Mouse (Mus musculus) hindbrain, embryonic 13.5 days (tissue): Measurements from ENCODE around the gene Gm20458. TPM values are rescaled to one million over a fixed set of nuclear protein-coding genes. Genes with fewer than 3 reads are reported as not detected.

Source experiments
- ATAC-seq: fragments of 200-750 bp; cut with Nextera tagmentation; 2 replicates; pipeline ENCODE4 v1.8.0; 2017; ENCODE audit warnings: moderate TSS enrichment; ENCODE audit not compliant: low FRiP score
- H3K27ac ChIP-seq: fragments of 300-500 bp; sonication (generic); 2 replicates; pipeline ENCODE4 v1.5.1; 2015; ENCODE audit warnings: inconsistent platforms, mild to moderate bottlenecking, moderate library complexity
- H3K27me3 ChIP-seq: fragments of 300-500 bp; sonication (generic); 2 replicates; pipeline ENCODE4 v1.6.1; 2015; ENCODE audit warnings: mild to moderate bottlenecking, inconsistent platforms
- H3K36me3 ChIP-seq: fragments of 300-500 bp; sonication (generic); 2 replicates; pipeline ENCODE4 v1.6.1; 2015; ENCODE audit warnings: mild to moderate bottlenecking, inconsistent platforms
- H3K4me1 ChIP-seq: fragments of 300-500 bp; sonication (generic); replicated peaks from 2 replicates; pipeline ENCODE4 v1.6.1; 2015; ENCODE audit warnings: inconsistent platforms
- H3K4me2 ChIP-seq: fragments of 300-500 bp; sonication (generic); 2 replicates; pipeline ENCODE4 v1.6.1; 2015; ENCODE audit warnings: inconsistent platforms, mild to moderate bottlenecking, moderate library complexity
- H3K4me3 ChIP-seq: fragments of 300-500 bp; sonication (generic); 2 replicates; pipeline ENCODE4 v1.5.1; 2015; ENCODE audit warnings: mild to moderate bottlenecking, inconsistent platforms
- H3K9ac ChIP-seq: fragments of 300-500 bp; sonication (generic); 2 replicates; pipeline ENCODE4 v1.6.1; 2015; ENCODE audit warnings: mild to moderate bottlenecking, inconsistent platforms
- H3K9me3 ChIP-seq: fragments of 300-500 bp; sonication (generic); 2 replicates; pipeline ENCODE4 v1.6.1; 2016; ENCODE audit warnings: inconsistent platforms
- WGBS: fragments of 180-500 bp; shearing (Covaris S2); methylation state at CpG from one replicate; pipeline ENCODE4 v1.1.7; 2015; 5-methylcytosine and 5-hydroxymethylcytosine counted together
- polyA plus RNA-seq: library from polyadenylated mRNA; unstranded; fragments of >200 nt; fragmentation: Nextera tagmentation; extraction: Ambion mirVana; gene quantifications from 2 replicates; pipeline ENCODE4 v1.2.1, GENCODE M21; 2015

Gm20458 gene
- polyA plus RNA-seq, 1 experiment from 2014 or later: 5.9 TPM

- H3K4me3 ChIP-seq: peak overlapping the region; percentile 87; the same call in 1 of the 2 replicates
- H3K27ac ChIP-seq: no peak overlapping the region
- no peaks in the 10 kb centered on the region for H3K9me3 ChIP-seq
- WGBS: 71% methylated on average over 1 of the region's 1 CpGs
- peaks cover 19% of the 10 kb centered on the region for H3K4me1 ChIP-seq
- ATAC-seq: no peak
- H3K9ac ChIP-seq: no peak overlapping the region
- peak overlapping the region; percentile 99 for H3K4me2 ChIP-seq
- no peaks in the 10 kb centered on the region for H3K27me3 ChIP-seq
- peaks cover 22% of the 10 kb centered on the region for H3K36me3 ChIP-seq
Observed at GRCm38 (mm10) chr2:164496331-164496730, 35.6 kb downstream of the Gm20458 start.

- H3K36me3 ChIP-seq: peaks cover 29% of the 10 kb centered on the region
- peak; percentile 96 for ATAC-seq
- H3K4me2 ChIP-seq: peak within 1 kb of the TSS; percentile 99
- H3K27me3 ChIP-seq: no peaks in the 10 kb centered on the region
- WGBS: 4% methylated on average over 43 of the region's 43 CpGs
- no peaks in the 10 kb centered on the region for H3K9me3 ChIP-seq
- peak within 1 kb of the TSS; percentile 87 for H3K4me3 ChIP-seq
- peaks cover 19% of the 10 kb centered on the region for H3K4me1 ChIP-seq
- H3K27ac ChIP-seq: peak within 1 kb of the TSS; percentile 78
- peak within 1 kb of the TSS; percentile 81 for H3K9ac ChIP-seq
Observed at GRCm38 (mm10) chr2:164496847-164497690, 36.3 kb downstream of the Gm20458 start, which contains the start of gene Pigt. TSS of gene Pigt (plus strand) at chr2:164497520.

- Histone ChIP-seq H3K27me3 (no peaks in the 10 kb centered on the region), H3K9ac (peak overlapping the region; percentile 81), H3K4me1 (peaks cover 19% of the 10 kb centered on the region), H3K4me2 (peak overlapping the region; percentile 99), H3K9me3 (no peaks in the 10 kb centered on the region), H3K27ac (no peak overlapping the region), H3K36me3 (peaks cover 36% of the 10 kb centered on the region), H3K4me3 (peak overlapping the region; percentile 87)
- WGBS: 6% methylated on average over 21 of the region's 21 CpGs
- ATAC-seq: peak; percentile 67
Observed at GRCm38 (mm10) chr2:164497691-164498268, 37.0 kb downstream of the Gm20458 start.

- Histone ChIP-seq H3K4me3 (no peak overlapping the region), H3K9ac (no peak overlapping the region), H3K27me3 (no peaks in the 10 kb centered on the region), H3K36me3 (peaks cover 51% of the 10 kb centered on the region), H3K27ac (no peak overlapping the region), H3K4me1 (peaks cover 19% of the 10 kb centered on the region), H3K9me3 (peaks cover 4% of the 10 kb centered on the region; the same call in 1 of the 2 replicates), H3K4me2 (no peak overlapping the region)
- ATAC-seq: no peak
- WGBS: 76% methylated on average over 5 of the region's 5 CpGs
Observed at GRCm38 (mm10) chr2:164499317-164499716, 38.5 kb downstream of the Gm20458 start.

- ATAC-seq: no peak
- Histone ChIP-seq H3K4me3 (no peak overlapping the region), H3K27ac (no peak overlapping the region), H3K4me2 (no peak overlapping the region), H3K4me1 (peaks cover 19% of the 10 kb centered on the region), H3K36me3 (peaks cover 63% of the 10 kb centered on the region), H3K9ac (no peak overlapping the region), H3K9me3 (peaks cover 12% of the 10 kb centered on the region; the same call in 1 of the 2 replicates), H3K27me3 (no peaks in the 10 kb centered on the region)
- WGBS: 85% methylated on average over 7 of the region's 7 CpGs
Observed at GRCm38 (mm10) chr2:164500511-164500910, 39.7 kb downstream of the Gm20458 start.

- 96% methylated on average over 3 of the region's 3 CpGs for WGBS
- no peak overlapping the region for H3K4me3 ChIP-seq
- peaks cover 82% of the 10 kb centered on the region for H3K36me3 ChIP-seq
- H3K9ac ChIP-seq: no peak overlapping the region
- no peak overlapping the region for H3K27ac ChIP-seq
- no peaks in the 10 kb centered on the region for H3K4me1 ChIP-seq
- ATAC-seq: no peak
- H3K4me2 ChIP-seq: no peak overlapping the region
- H3K27me3 ChIP-seq: no peaks in the 10 kb centered on the region
- peaks cover 12% of the 10 kb centered on the region; the same call in 1 of the 2 replicates for H3K9me3 ChIP-seq
Observed at GRCm38 (mm10) chr2:164504919-164505318, 44.2 kb downstream of the Gm20458 start.

- Histone ChIP-seq H3K36me3 (peaks cover 73% of the 10 kb centered on the region), H3K27me3 (no peaks in the 10 kb centered on the region), H3K4me3 (no peak overlapping the region), H3K9ac (no peak overlapping the region), H3K4me1 (no peaks in the 10 kb centered on the region), H3K4me2 (no peak overlapping the region), H3K9me3 (peaks cover 12% of the 10 kb centered on the region; the same call in 1 of the 2 replicates), H3K27ac (no peak overlapping the region)
- no peak for ATAC-seq
- 96% methylated on average over 4 of the region's 4 CpGs for WGBS
Observed at GRCm38 (mm10) chr2:164505619-164506347, 45.0 kb downstream of the Gm20458 start.

GRCm38 (mm10) chr2:164507811-164508210, 47.0 kb downstream of the Gm20458 start:
- no peak overlapping the region for H3K4me2 ChIP-seq
- 87% methylated on average over 19 of the region's 19 CpGs for WGBS
- no peak for ATAC-seq
- H3K36me3 ChIP-seq: peaks cover 53% of the 10 kb centered on the region
- H3K27me3 ChIP-seq: no peaks in the 10 kb centered on the region
- no peaks in the 10 kb centered on the region for H3K4me1 ChIP-seq
- no peak overlapping the region for H3K9ac ChIP-seq
- peaks cover 12% of the 10 kb centered on the region; the same call in 1 of the 2 replicates for H3K9me3 ChIP-seq
- no peak overlapping the region for H3K27ac ChIP-seq
- no peak overlapping the region for H3K4me3 ChIP-seq

GRCm38 (mm10) chr2:164510621-164511190, 49.9 kb downstream of the Gm20458 start:
- no peaks in the 10 kb centered on the region for H3K4me1 ChIP-seq
- H3K27me3 ChIP-seq: no peaks in the 10 kb centered on the region
- peaks cover 25% of the 10 kb centered on the region for H3K36me3 ChIP-seq
- no peak overlapping the region for H3K4me3 ChIP-seq
- no peak overlapping the region for H3K27ac ChIP-seq
- 53% methylated on average over 5 of the region's 5 CpGs for WGBS
- H3K9me3 ChIP-seq: no peaks in the 10 kb centered on the region
- no peak for ATAC-seq
- H3K9ac ChIP-seq: no peak overlapping the region
- no peak overlapping the region for H3K4me2 ChIP-seq

- H3K9ac ChIP-seq: no peak overlapping the region
- H3K27me3 ChIP-seq: no peaks in the 10 kb centered on the region
- WGBS: 74% methylated on average over 12 of the region's 14 CpGs
Observed at GRCm38 (mm10) chr2:164512121-164512909, 51.5 kb downstream of the Gm20458 start.

GRCm38 (mm10) chr2:164513389-164513788, 52.6 kb downstream of the Gm20458 start:
- Histone ChIP-seq H3K4me1 (no peaks in the 10 kb centered on the region), H3K27ac (no peak overlapping the region), H3K4me2 (no peak overlapping the region), H3K9me3 (no peaks in the 10 kb centered on the region), H3K9ac (no peak overlapping the region), H3K4me3 (no peak overlapping the region), H3K36me3 (peaks cover 6% of the 10 kb centered on the region), H3K27me3 (no peaks in the 10 kb centered on the region)
- WGBS: 78% methylated on average over 8 of the region's 8 CpGs
- no peak for ATAC-seq

More at GRCm38 (mm10) chr2:164512121-164512909, 51.5 kb downstream of the Gm20458 start:
- peaks cover 9% of the 10 kb centered on the region for H3K36me3 ChIP-seq
- no peak overlapping the region for H3K4me3 ChIP-seq
- ATAC-seq: no peak
- H3K4me2 ChIP-seq: no peak overlapping the region
- no peaks in the 10 kb centered on the region for H3K9me3 ChIP-seq
- H3K27ac ChIP-seq: no peak overlapping the region
- H3K4me1 ChIP-seq: no peaks in the 10 kb centered on the region
